Mouse (Mus musculus): ENCODE measurements around the gene Cryzl1. TPM values are rescaled to one million over a fixed set of nuclear protein-coding genes. Genes with fewer than 3 reads are reported as not detected.
A peak's percentile ranks its signal among the peaks of the same experiment; 100 is the strongest.

The Cryzl1 gene
- polyA plus RNA-seq, 1 experiment from 2014 or later = 45.2 TPM

GRCm38 (mm10) chr16:91729066-91729482 lies 299 bp upstream of the Cryzl1 start, which contains the start of gene Itsn1:
TSS of gene Itsn1 (plus strand) at chr16:91729281.
- Histone ChIP-seq H3K4me3 (ENCODE audit: low read depth, low read length) (peak within 1 kb of the TSS; percentile 83), H3K4me1 (replicated peaks; ENCODE audit: control insufficient read depth, insufficient read depth) (0 out of 2 replicates have a peak, but pooled peaks cover 3% of the 10 kb centered on the region), H3K27me3 (ENCODE audit: control insufficient read depth, insufficient read depth, low read length) (no peaks in the 10 kb centered on the region), H3K27ac (replicated peaks) (peak within 1 kb of the TSS; percentile 92), H3K9me3 (ENCODE audit: control insufficient read depth, low read length) (no peaks in the 10 kb centered on the region), H3K36me3 (ENCODE audit: control insufficient read depth, insufficient read depth, low read length) (no peaks in the 10 kb centered on the region), H3K9ac (ENCODE audit: low read length) (peak within 1 kb of the TSS; percentile 81), H3K4me2 (replicated peaks; ENCODE audit: low read depth) (peak within 1 kb of the TSS; percentile 86)
- WGBS = under 1% methylated on average over 32 of the region's 33 CpGs
- DNase-seq (ENCODE audit: low spot score) = peak; percentile 98
- TF ChIP-seq CTCF (IDR thresholded peaks at IDR 0.05; ENCODE audit: low read depth) (no peak), EP300 (optimal IDR thresholded peaks at IDR 0.05) (no peak)
- peak; percentile 94 for ATAC-seq (ENCODE audit: low FRiP score, low TSS enrichment)

- H3K4me2 ChIP-seq (replicated peaks; ENCODE audit: low read depth) = peak overlapping the region; percentile 60
- ATAC-seq (ENCODE audit: low FRiP score, low TSS enrichment) (no peak), DNase-seq (ENCODE audit: low spot score) (no peak)
- H3K27me3 ChIP-seq (ENCODE audit: control insufficient read depth, insufficient read depth, low read length) = no peaks in the 10 kb centered on the region
- TF ChIP-seq CTCF (IDR thresholded peaks at IDR 0.05; ENCODE audit: low read depth) (no peak), EP300 (optimal IDR thresholded peaks at IDR 0.05) (no peak)
- H3K4me1 ChIP-seq (replicated peaks; ENCODE audit: control insufficient read depth, insufficient read depth) = 0 out of 2 replicates have a peak, but pooled peaks cover 3% of the 10 kb centered on the region
- H3K4me3 ChIP-seq (ENCODE audit: low read depth, low read length) = peak overlapping the region; percentile 83; the same call in 1 of the 2 replicates
- H3K36me3 ChIP-seq (ENCODE audit: control insufficient read depth, insufficient read depth, low read length) = no peaks in the 10 kb centered on the region
- no peak overlapping the region for H3K27ac ChIP-seq (replicated peaks)
- WGBS = 79% methylated on average over 15 of the region's 15 CpGs
- H3K9me3 ChIP-seq (ENCODE audit: control insufficient read depth, low read length) = no peaks in the 10 kb centered on the region
- peak overlapping the region; percentile 62; the same call in 1 of the 2 replicates for H3K9ac ChIP-seq (ENCODE audit: low read length)
Observed at GRCm38 (mm10) chr16:91727433-91727832, 1.3 kb downstream of the Cryzl1 start.

GRCm38 (mm10) chr16:91724247-91724646 lies 4.5 kb downstream of the Cryzl1 start:
- Histone ChIP-seq H3K9me3 (ENCODE audit: control insufficient read depth, low read length) (no peaks in the 10 kb centered on the region), H3K27me3 (ENCODE audit: control insufficient read depth, insufficient read depth, low read length) (no peaks in the 10 kb centered on the region), H3K4me1 (replicated peaks; ENCODE audit: control insufficient read depth, insufficient read depth) (0 out of 2 replicates have a peak, but pooled peaks cover 3% of the 10 kb centered on the region), H3K27ac (replicated peaks) (no peak overlapping the region), H3K36me3 (ENCODE audit: control insufficient read depth, insufficient read depth, low read length) (no peaks in the 10 kb centered on the region; the same call in 1 of the 2 replicates), H3K4me3 (ENCODE audit: low read depth, low read length) (no peak overlapping the region), H3K4me2 (replicated peaks; ENCODE audit: low read depth) (no peak overlapping the region), H3K9ac (ENCODE audit: low read length) (no peak overlapping the region)
- ATAC-seq (ENCODE audit: low FRiP score, low TSS enrichment) = no peak
- TF ChIP-seq CTCF (IDR thresholded peaks at IDR 0.05; ENCODE audit: low read depth) (peak; percentile 85), EP300 (optimal IDR thresholded peaks at IDR 0.05) (no peak)
- peak; percentile 73 for DNase-seq (ENCODE audit: low spot score)
- 53% methylated on average over 3 of the region's 3 CpGs for WGBS

GRCm38 (mm10) chr16:91717399-91717798 lies 11.4 kb downstream of the Cryzl1 start:
- Histone ChIP-seq H3K27ac (replicated peaks) (no peak overlapping the region), H3K9me3 (ENCODE audit: control insufficient read depth, low read length) (no peaks in the 10 kb centered on the region), H3K4me2 (replicated peaks; ENCODE audit: low read depth) (no peak overlapping the region), H3K27me3 (ENCODE audit: control insufficient read depth, insufficient read depth, low read length) (no peaks in the 10 kb centered on the region), H3K9ac (ENCODE audit: low read length) (no peak overlapping the region), H3K36me3 (ENCODE audit: control insufficient read depth, insufficient read depth, low read length) (peaks cover 5% of the 10 kb centered on the region), H3K4me1 (replicated peaks; ENCODE audit: control insufficient read depth, insufficient read depth) (no peaks in the 10 kb centered on the region), H3K4me3 (ENCODE audit: low read depth, low read length) (no peak overlapping the region)
- no peak for ATAC-seq (ENCODE audit: low FRiP score, low TSS enrichment)
- DNase-seq (ENCODE audit: low spot score) = no peak
- WGBS = 80% methylated on average over 4 of the region's 4 CpGs
- TF ChIP-seq EP300 (optimal IDR thresholded peaks at IDR 0.05) (no peak), CTCF (IDR thresholded peaks at IDR 0.05; ENCODE audit: low read depth) (no peak)

GRCm38 (mm10) chr16:91716927-91717349 lies 11.8 kb downstream of the Cryzl1 start:
- peak; percentile 34 for DNase-seq (ENCODE audit: low spot score)
- no peaks in the 10 kb centered on the region for H3K27me3 ChIP-seq (ENCODE audit: control insufficient read depth, insufficient read depth, low read length)
- no peak overlapping the region for H3K27ac ChIP-seq (replicated peaks)
- H3K4me3 ChIP-seq (ENCODE audit: low read depth, low read length) = no peak overlapping the region
- WGBS = 68% methylated on average over 11 of the region's 11 CpGs
- no peaks in the 10 kb centered on the region for H3K4me1 ChIP-seq (replicated peaks; ENCODE audit: control insufficient read depth, insufficient read depth)
- H3K36me3 ChIP-seq (ENCODE audit: control insufficient read depth, insufficient read depth, low read length) = peaks cover 5% of the 10 kb centered on the region
- TF ChIP-seq CTCF (IDR thresholded peaks at IDR 0.05; ENCODE audit: low read depth) (0 out of 2 replicates have a peak, but pooled peaks have one; percentile 12), EP300 (optimal IDR thresholded peaks at IDR 0.05) (no peak)
- H3K9me3 ChIP-seq (ENCODE audit: control insufficient read depth, low read length) = no peaks in the 10 kb centered on the region
- ATAC-seq (ENCODE audit: low FRiP score, low TSS enrichment) = peak; percentile 64; the same call in 1 of the 2 replicates
- no peak overlapping the region for H3K9ac ChIP-seq (ENCODE audit: low read length)
- H3K4me2 ChIP-seq (replicated peaks; ENCODE audit: low read depth) = no peak overlapping the region

GRCm38 (mm10) chr16:91710241-91710640 lies 18.5 kb downstream of the Cryzl1 start:
- no peak overlapping the region for H3K4me2 ChIP-seq (replicated peaks; ENCODE audit: low read depth)
- no peak overlapping the region for H3K4me3 ChIP-seq (ENCODE audit: low read depth, low read length)
- peaks cover 14% of the 10 kb centered on the region for H3K36me3 ChIP-seq (ENCODE audit: control insufficient read depth, insufficient read depth, low read length)
- TF ChIP-seq CTCF (IDR thresholded peaks at IDR 0.05; ENCODE audit: low read depth) (no peak), EP300 (optimal IDR thresholded peaks at IDR 0.05) (no peak)
- no peak overlapping the region for H3K9ac ChIP-seq (ENCODE audit: low read length)
- no peaks in the 10 kb centered on the region for H3K9me3 ChIP-seq (ENCODE audit: control insufficient read depth, low read length)
- no peak for DNase-seq (ENCODE audit: low spot score)
- H3K27me3 ChIP-seq (ENCODE audit: control insufficient read depth, insufficient read depth, low read length) = no peaks in the 10 kb centered on the region
- ATAC-seq (ENCODE audit: low FRiP score, low TSS enrichment) = peak; percentile 74
- no peaks in the 10 kb centered on the region for H3K4me1 ChIP-seq (replicated peaks; ENCODE audit: control insufficient read depth, insufficient read depth)
- H3K27ac ChIP-seq (replicated peaks) = no peak overlapping the region
- WGBS = 77% methylated on average over 7 of the region's 7 CpGs

Data from stomach, postnatal 0 days (tissue).